Mouse (Mus musculus) liver, embryonic 14.5 days (tissue): ENCODE measurements around the gene Ifnab.

Experiments used
- CTCF ChIP-seq: IDR thresholded peaks from 2 replicates; pipeline ENCODE4 v1.5.1; 2016; ENCODE audit warnings: antibody characterized with exemption, low read depth, control low read depth
- EP300 ChIP-seq: IDR thresholded peaks from 2 replicates; pipeline ENCODE4 v1.6.1; 2016; ENCODE audit warnings: antibody characterized with exemption, low read depth

- TF ChIP-seq CTCF (no peak), EP300 (no peak)
Observed at GRCm38 (mm10) chr4:88707128-88707826, 16.1 kb upstream of the Ifnab start.
